Mouse (Mus musculus) midbrain, embryonic 13.5 days (tissue): ENCODE measurements around the gene Ankfn1. TPM values are rescaled to one million over a fixed set of nuclear protein-coding genes. Genes with fewer than 3 reads are reported as not detected.

Source experiments
- ATAC-seq: fragments of 200-750 bp; cut with Nextera tagmentation; 2 replicates; pipeline ENCODE4 v1.8.0; 2017; ENCODE audit warnings: mild to moderate bottlenecking, moderate TSS enrichment, moderate library complexity
- H3K27ac ChIP-seq: fragments of 300-500 bp; sonication (generic); 2 replicates; pipeline ENCODE4 v1.5.1; 2015; ENCODE audit warnings: inconsistent platforms, mild to moderate bottlenecking, moderate library complexity
- H3K27me3 ChIP-seq: fragments of 300-500 bp; sonication (generic); 2 replicates; pipeline ENCODE4 v1.6.1; 2015; ENCODE audit warnings: mild to moderate bottlenecking, inconsistent platforms
- H3K36me3 ChIP-seq: fragments of 300-500 bp; sonication (generic); 2 replicates; pipeline ENCODE4 v1.6.1; 2015; ENCODE audit warnings: mild to moderate bottlenecking, inconsistent platforms
- H3K4me1 ChIP-seq: fragments of 300-500 bp; sonication (generic); replicated peaks from 2 replicates; pipeline ENCODE4 v1.6.1; 2015; ENCODE audit warnings: inconsistent platforms
- H3K4me2 ChIP-seq: fragments of 300-500 bp; sonication (generic); replicated peaks from 2 replicates; pipeline ENCODE4 v1.6.1; 2015; ENCODE audit warnings: moderate library complexity, mild to moderate bottlenecking, inconsistent platforms
- H3K4me3 ChIP-seq: fragments of 300-500 bp; sonication (generic); replicated peaks from 2 replicates; pipeline ENCODE4 v1.5.1; 2015; ENCODE audit warnings: mild to moderate bottlenecking, inconsistent platforms
- H3K9ac ChIP-seq: fragments of 300-500 bp; sonication (generic); replicated peaks from 2 replicates; pipeline ENCODE4 v1.6.1; 2015; ENCODE audit warnings: mild to moderate bottlenecking, inconsistent platforms
- H3K9me3 ChIP-seq: fragments of 300-500 bp; sonication (generic); 2 replicates; pipeline ENCODE4 v1.6.1; 2016; ENCODE audit warnings: mild to moderate bottlenecking, inconsistent platforms
- WGBS: fragments of 180-500 bp; shearing (Covaris S2); methylation state at CpG from one replicate; pipeline ENCODE4 v1.1.7; 2015; 5-methylcytosine and 5-hydroxymethylcytosine counted together
- polyA plus RNA-seq: library from polyadenylated mRNA; unstranded; fragments of >200 nt; fragmentation: Nextera tagmentation; extraction: Ambion mirVana; gene quantifications from 2 replicates; pipeline ENCODE4 v1.2.1, GENCODE M21; 2015

Ankfn1 gene
- polyA plus RNA-seq, 1 experiment from 2014 or later, result 3.6 TPM

- Histone ChIP-seq H3K4me1 (peaks cover 18% of the 10 kb centered on the region), H3K4me2 (no peak overlapping the region), H3K36me3 (no peaks in the 10 kb centered on the region), H3K27ac (no peak overlapping the region), H3K9ac (no peak overlapping the region), H3K4me3 (no peak overlapping the region), H3K27me3 (0 out of 2 replicates have a peak, but pooled peaks cover 13% of the 10 kb centered on the region), H3K9me3 (no peaks in the 10 kb centered on the region)
- peak; percentile 60 for ATAC-seq
- WGBS, result 17% methylated on average over 2 of the region's 2 CpGs
Measured at GRCm38 (mm10) chr11:89765014-89765769, 12.3 kb downstream of the Ankfn1 start.

- no peaks in the 10 kb centered on the region for H3K36me3 ChIP-seq
- H3K27me3 ChIP-seq, result no peaks in the 10 kb centered on the region
- no peak overlapping the region for H3K27ac ChIP-seq
- WGBS, result 83% methylated on average over 10 of the region's 10 CpGs
- no peaks in the 10 kb centered on the region for H3K9me3 ChIP-seq
- no peak overlapping the region for H3K9ac ChIP-seq
- no peak overlapping the region for H3K4me3 ChIP-seq
- no peak for ATAC-seq
- H3K4me1 ChIP-seq, result no peaks in the 10 kb centered on the region
- H3K4me2 ChIP-seq, result no peak overlapping the region
Measured at GRCm38 (mm10) chr11:89733973-89734693, 43.3 kb downstream of the Ankfn1 start.

- WGBS, result 90% methylated on average over 7 of the region's 7 CpGs
- ATAC-seq, result no peak
- H3K4me2 ChIP-seq, result no peak overlapping the region
- no peaks in the 10 kb centered on the region for H3K9me3 ChIP-seq
- no peak overlapping the region for H3K4me3 ChIP-seq
- H3K27me3 ChIP-seq, result no peaks in the 10 kb centered on the region
- H3K27ac ChIP-seq, result no peak overlapping the region
- no peaks in the 10 kb centered on the region for H3K4me1 ChIP-seq
- H3K9ac ChIP-seq, result no peak overlapping the region
- no peaks in the 10 kb centered on the region for H3K36me3 ChIP-seq
Measured at GRCm38 (mm10) chr11:89733526-89733925, 43.9 kb downstream of the Ankfn1 start.

GRCm38 (mm10) chr11:89720847-89721246 lies 56.6 kb downstream of the Ankfn1 start:
- no peaks in the 10 kb centered on the region for H3K9me3 ChIP-seq
- 16% methylated on average over 5 of the region's 5 CpGs for WGBS
- 0 out of 2 replicates have a peak, but pooled peaks cover 3% of the 10 kb centered on the region for H3K4me1 ChIP-seq
- H3K4me3 ChIP-seq, result no peak overlapping the region
- no peak overlapping the region for H3K9ac ChIP-seq
- no peak for ATAC-seq
- H3K27ac ChIP-seq, result no peak overlapping the region
- no peaks in the 10 kb centered on the region for H3K27me3 ChIP-seq
- no peaks in the 10 kb centered on the region for H3K36me3 ChIP-seq
- no peak overlapping the region for H3K4me2 ChIP-seq

DNA sequence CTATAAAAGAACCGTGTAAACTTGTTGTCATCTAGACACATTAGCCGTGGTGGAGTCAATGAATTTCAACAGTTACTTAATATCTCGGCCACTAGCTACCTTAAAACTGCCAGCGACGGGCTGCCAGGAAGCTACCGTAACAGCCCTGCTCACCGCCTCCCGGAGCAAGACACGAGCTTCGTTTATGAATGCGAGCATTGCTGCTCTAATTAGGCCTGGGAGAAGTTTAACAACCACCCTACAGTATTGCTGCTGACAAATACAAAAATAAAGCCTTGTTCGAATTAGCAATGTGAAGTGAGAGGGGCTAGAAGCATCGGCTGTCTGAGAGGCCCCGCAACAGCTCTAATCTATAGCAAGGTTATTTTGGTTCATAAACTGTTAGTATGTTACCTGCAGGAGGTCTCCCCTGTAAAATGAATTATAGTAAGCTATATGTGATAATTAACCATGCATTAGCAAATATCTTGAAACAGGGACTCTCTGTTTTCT lies 58.9 kb downstream of the Ankfn1 start:
- 76% methylated on average over 14 of the region's 14 CpGs for WGBS
- Histone ChIP-seq H3K9ac (no peak overlapping the region), H3K36me3 (no peaks in the 10 kb centered on the region), H3K4me2 (no peak overlapping the region), H3K27me3 (no peaks in the 10 kb centered on the region), H3K9me3 (no peaks in the 10 kb centered on the region), H3K27ac (no peak overlapping the region), H3K4me3 (no peak overlapping the region), H3K4me1 (0 out of 2 replicates have a peak, but pooled peaks cover 3% of the 10 kb centered on the region)
- no peak for ATAC-seq

DNA sequence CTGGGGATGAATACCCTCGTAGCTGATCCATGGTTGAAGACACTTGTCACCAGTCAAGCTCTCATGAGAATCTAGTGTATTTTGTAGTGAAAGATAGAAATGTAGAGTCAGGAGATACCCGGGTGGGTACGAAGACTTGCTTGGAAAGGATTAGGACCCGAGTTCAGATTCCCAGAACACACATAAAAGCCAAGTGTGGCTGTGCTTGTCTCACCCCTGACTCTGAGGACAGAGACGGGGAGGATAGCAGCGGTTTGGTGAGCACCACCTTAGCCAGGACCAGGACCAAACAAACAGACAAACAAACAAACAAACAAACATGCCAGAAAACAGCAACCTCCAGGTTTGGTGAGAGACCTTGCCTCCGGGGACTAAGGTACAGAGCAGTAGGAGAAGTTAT lies 61.1 kb downstream of the Ankfn1 start:
- H3K4me2 ChIP-seq, result no peak overlapping the region
- no peaks in the 10 kb centered on the region for H3K9me3 ChIP-seq
- no peak for ATAC-seq
- H3K4me3 ChIP-seq, result no peak overlapping the region
- 0 out of 2 replicates have a peak, but pooled peaks cover 3% of the 10 kb centered on the region for H3K4me1 ChIP-seq
- WGBS, result 91% methylated on average over 7 of the region's 7 CpGs
- H3K27ac ChIP-seq, result no peak overlapping the region
- no peaks in the 10 kb centered on the region for H3K36me3 ChIP-seq
- H3K9ac ChIP-seq, result no peak overlapping the region
- H3K27me3 ChIP-seq, result no peaks in the 10 kb centered on the region

- H3K4me2 ChIP-seq, result no peak overlapping the region
- H3K9me3 ChIP-seq, result no peaks in the 10 kb centered on the region
- no peak overlapping the region for H3K9ac ChIP-seq
- WGBS, result 95% methylated on average over 7 of the region's 7 CpGs
- no peaks in the 10 kb centered on the region for H3K27me3 ChIP-seq
- H3K4me1 ChIP-seq, result no peaks in the 10 kb centered on the region
- no peak overlapping the region for H3K27ac ChIP-seq
- no peak overlapping the region for H3K4me3 ChIP-seq
- H3K36me3 ChIP-seq, result no peaks in the 10 kb centered on the region
- no peak for ATAC-seq
Measured at GRCm38 (mm10) chr11:89708526-89708925, 68.9 kb downstream of the Ankfn1 start.

DNA sequence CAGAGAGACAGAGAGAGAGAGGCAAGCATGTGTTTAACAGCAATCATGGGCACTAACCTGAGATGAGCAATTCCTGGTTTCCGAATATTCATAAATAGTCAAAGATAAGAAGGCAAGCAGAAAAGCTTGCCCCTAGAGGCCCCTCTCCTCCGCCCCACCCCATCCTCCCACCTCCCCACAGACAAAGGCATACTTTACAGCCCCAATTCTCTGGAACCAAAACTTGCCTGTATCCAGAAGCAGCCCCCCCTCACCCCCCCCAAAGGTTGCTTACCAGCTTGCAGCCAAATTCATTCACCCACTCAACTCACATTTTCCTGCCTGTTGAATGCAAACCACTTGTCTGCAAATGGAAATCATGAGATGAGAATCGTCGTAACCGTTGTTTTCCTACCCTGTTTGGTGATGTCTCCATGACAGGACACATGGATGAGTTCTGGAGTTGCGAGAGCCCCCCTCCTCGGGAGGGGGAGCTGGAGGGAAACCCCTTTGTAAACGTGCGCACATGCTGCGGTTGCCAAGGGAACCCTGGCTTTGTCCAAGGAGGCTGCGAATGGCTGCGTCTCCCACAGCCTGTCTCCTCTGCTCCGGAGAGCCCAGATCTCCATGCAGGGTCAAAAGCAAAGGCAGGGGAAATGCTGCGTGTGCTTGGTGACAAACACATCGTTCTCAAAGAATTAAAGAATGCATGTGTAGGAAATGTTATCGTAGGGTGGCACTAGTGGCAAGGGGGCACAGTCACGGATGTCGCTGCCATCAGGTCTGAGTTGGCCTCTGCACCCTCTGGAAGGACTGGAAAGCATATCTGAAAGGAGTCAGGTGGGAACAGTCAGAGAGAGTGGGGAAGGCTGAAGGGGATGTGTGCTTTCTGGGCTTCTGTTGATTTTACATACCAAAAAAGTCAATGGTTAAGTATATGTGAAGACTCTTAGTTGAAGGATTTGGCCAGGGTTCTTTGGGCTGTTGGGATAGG lies 80.7 kb downstream of the Ankfn1 start:
- H3K27ac ChIP-seq, result no peak overlapping the region
- 13% methylated on average over 18 of the region's 18 CpGs for WGBS
- peak overlapping the region; percentile 32 for H3K4me3 ChIP-seq
- peak; percentile 93 for ATAC-seq
- H3K4me2 ChIP-seq, result peak overlapping the region; percentile 57
- peak overlapping the region; percentile 55 for H3K9ac ChIP-seq
- H3K9me3 ChIP-seq, result no peaks in the 10 kb centered on the region
- no peaks in the 10 kb centered on the region for H3K36me3 ChIP-seq
- peaks cover 20% of the 10 kb centered on the region for H3K4me1 ChIP-seq
- 0 out of 2 replicates have a peak, but pooled peaks cover 3% of the 10 kb centered on the region for H3K27me3 ChIP-seq

DNA sequence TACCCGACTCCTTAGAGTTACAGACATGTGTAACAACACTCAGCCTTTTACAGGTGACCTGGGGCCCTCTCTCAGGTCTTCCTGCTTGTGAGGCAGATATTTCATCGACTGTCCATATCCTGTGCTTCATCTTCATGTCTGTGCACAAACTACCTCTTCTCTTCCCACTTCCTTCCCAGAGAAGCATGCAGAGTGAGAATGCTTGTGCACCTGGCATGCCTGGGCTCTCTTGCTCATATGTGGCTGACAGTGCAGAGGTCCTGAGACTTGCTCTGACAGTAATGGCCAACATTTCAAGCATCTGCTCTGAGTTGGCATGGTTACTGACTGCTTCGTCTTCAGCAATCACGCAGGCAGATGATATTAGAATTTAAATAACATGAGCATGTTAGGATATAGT lies 83.8 kb downstream of the Ankfn1 start:
- 95% methylated on average over 4 of the region's 4 CpGs for WGBS
- Histone ChIP-seq H3K4me2 (no peak overlapping the region), H3K4me1 (peaks cover 20% of the 10 kb centered on the region), H3K4me3 (no peak overlapping the region), H3K27me3 (no peaks in the 10 kb centered on the region), H3K36me3 (no peaks in the 10 kb centered on the region), H3K27ac (no peak overlapping the region), H3K9ac (no peak overlapping the region), H3K9me3 (no peaks in the 10 kb centered on the region)
- ATAC-seq, result no peak

DNA sequence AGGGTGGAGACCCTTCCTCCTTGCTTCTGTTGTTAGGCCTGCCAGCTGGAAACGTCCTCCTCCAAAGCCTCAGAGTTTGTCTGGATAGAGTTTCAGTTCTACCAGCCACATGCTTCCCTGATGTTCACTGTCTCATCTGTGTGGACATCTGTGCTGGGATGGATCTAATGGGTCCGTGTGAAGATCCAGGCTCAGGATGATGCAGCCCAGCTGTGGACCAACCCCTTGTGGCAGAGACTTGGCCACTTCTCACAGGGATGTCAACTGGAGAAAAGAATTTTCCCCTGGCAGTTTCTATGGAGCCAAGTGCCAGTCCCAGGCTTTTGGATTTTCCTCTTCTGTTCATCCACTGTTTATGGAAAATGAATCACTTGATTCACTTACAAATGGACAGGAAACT lies 100.5 kb downstream of the Ankfn1 start:
- Histone ChIP-seq H3K9ac (no peak overlapping the region), H3K4me3 (no peak overlapping the region), H3K4me2 (no peak overlapping the region), H3K36me3 (no peaks in the 10 kb centered on the region), H3K27me3 (no peaks in the 10 kb centered on the region), H3K4me1 (peaks cover 11% of the 10 kb centered on the region; the same call in 1 of the 2 replicates), H3K9me3 (no peaks in the 10 kb centered on the region), H3K27ac (no peak overlapping the region)
- ATAC-seq, result no peak
- 89% methylated on average over 2 of the region's 2 CpGs for WGBS

GRCm38 (mm10) chr11:89673916-89674507 lies 103.4 kb downstream of the Ankfn1 start:
- ATAC-seq, result peak; percentile 75
- Histone ChIP-seq H3K27ac (no peak overlapping the region), H3K36me3 (no peaks in the 10 kb centered on the region), H3K4me1 (peaks cover 11% of the 10 kb centered on the region; the same call in 1 of the 2 replicates), H3K9me3 (no peaks in the 10 kb centered on the region), H3K27me3 (no peaks in the 10 kb centered on the region), H3K9ac (no peak overlapping the region), H3K4me2 (no peak overlapping the region), H3K4me3 (no peak overlapping the region)
- WGBS, result 0% methylated on average over 1 of the region's 1 CpGs
